Mouse (Mus musculus): Measurements from ENCODE around the gene Sorl1. TPM values are rescaled to one million over a fixed set of nuclear protein-coding genes. Genes with fewer than 3 reads are reported as not detected.

Sorl1 gene
- polyA plus RNA-seq, 2 experiments: 7.9 to 8.2 TPM

DNA sequence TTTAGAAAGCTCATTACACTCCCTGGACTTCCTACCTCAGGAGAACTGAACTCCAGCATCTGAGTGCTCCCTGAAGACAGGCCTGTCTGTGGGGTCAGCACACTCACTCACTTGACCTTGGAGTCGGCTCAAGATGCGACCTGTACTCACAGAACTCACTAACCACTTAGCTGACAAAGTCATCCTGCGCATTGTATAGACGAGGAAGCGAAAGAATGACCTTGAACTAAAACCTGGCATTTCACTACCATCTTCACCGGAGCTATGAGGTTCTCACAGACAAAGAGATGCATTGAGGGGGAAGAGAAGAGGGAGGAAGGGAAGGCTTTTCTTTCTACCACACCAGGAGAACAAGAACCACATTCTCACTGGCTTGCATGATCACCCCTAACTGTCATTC, 11.4 kb downstream of the Sorl1 start:
- WGBS: 88% methylated on average over 6 of the region's 6 CpGs

GRCm38 (mm10) chr9:42111256-42111655, 12.8 kb downstream of the Sorl1 start:
- Histone ChIP-seq H3K4me1 (ENCODE audit: control insufficient read depth, insufficient read depth, low read length) (peaks cover 18% of the 10 kb centered on the region), H3K9me3 (ENCODE audit: control insufficient read depth, low read length) (no peaks in the 10 kb centered on the region), H3K27me3 (ENCODE audit: control insufficient read depth, insufficient read depth, low read length) (no peaks in the 10 kb centered on the region), H3K9ac (ENCODE audit: low read depth, low read length, severe bottlenecking) (no peak overlapping the region), H3K27ac (replicated peaks; ENCODE audit: low read depth, low read length) (no peak overlapping the region), H3K4me2 (replicated peaks; ENCODE audit: low read depth, low read length, severe bottlenecking) (no peak overlapping the region), H3K4me3 (replicated peaks; ENCODE audit: low read length) (no peak overlapping the region), H3K36me3 (ENCODE audit: control insufficient read depth, insufficient read depth, low read length) (no peaks in the 10 kb centered on the region)
- 88% methylated on average over 7 of the region's 7 CpGs for WGBS
- ATAC-seq (ENCODE audit: low FRiP score, low read depth): no peak
- TF ChIP-seq POLR2A (IDR thresholded peaks at IDR 0.05; ENCODE audit: borderline replicate concordance, extremely low read depth, insufficient read depth, insufficient read length): no peak
- DNase-seq (ENCODE audit: low spot score): no peak

More for the DNA sequence above, 11.4 kb downstream of the Sorl1 start:
- Histone ChIP-seq H3K36me3 (ENCODE audit: control insufficient read depth, insufficient read depth, low read length) (no peaks in the 10 kb centered on the region), H3K4me1 (ENCODE audit: control insufficient read depth, insufficient read depth, low read length) (peaks cover 24% of the 10 kb centered on the region), H3K27ac (replicated peaks; ENCODE audit: low read depth, low read length) (no peak overlapping the region), H3K9me3 (ENCODE audit: control insufficient read depth, low read length) (no peaks in the 10 kb centered on the region), H3K4me3 (replicated peaks; ENCODE audit: low read length) (no peak overlapping the region), H3K4me2 (replicated peaks; ENCODE audit: low read depth, low read length, severe bottlenecking) (no peak overlapping the region), H3K9ac (ENCODE audit: low read depth, low read length, severe bottlenecking) (no peak overlapping the region), H3K27me3 (ENCODE audit: control insufficient read depth, insufficient read depth, low read length) (no peaks in the 10 kb centered on the region)
- DNase-seq (ENCODE audit: low spot score) (no peak), ATAC-seq (ENCODE audit: low FRiP score, low read depth) (no peak)
- no peak for TF ChIP-seq POLR2A (IDR thresholded peaks at IDR 0.05; ENCODE audit: borderline replicate concordance, extremely low read depth, insufficient read depth, insufficient read length)

DNA sequence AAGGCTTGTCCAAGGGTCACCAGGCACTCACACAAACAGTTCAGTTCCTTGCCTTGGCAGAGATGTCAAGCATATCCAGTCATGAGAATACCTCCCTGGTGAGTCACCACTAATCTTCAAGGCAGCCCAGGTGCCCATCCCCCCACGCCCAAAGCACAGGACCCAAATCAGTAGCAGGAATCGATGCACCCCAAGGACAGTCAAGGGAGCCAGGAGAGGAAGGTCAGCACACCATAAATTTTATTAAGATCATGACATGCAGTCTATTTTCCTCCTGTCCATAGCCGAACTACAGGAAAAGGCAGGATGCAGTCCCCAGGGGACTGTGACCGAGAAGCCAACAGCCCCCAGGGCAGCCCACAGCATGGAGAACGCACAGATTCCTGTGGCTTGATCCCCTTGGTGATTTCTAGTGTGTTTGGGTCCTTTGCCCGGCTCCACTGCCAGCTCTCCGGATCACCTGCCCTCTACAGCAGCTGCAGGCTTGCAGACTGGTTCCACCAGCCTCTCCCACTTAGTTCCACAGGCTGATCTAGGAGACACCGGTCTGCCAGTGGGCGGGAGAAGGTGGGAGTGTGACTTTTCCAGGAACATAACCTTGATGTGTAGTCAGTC, 14.2 kb downstream of the Sorl1 start:
- 54% methylated on average over 8 of the region's 9 CpGs for WGBS
- no peaks in the 10 kb centered on the region for H3K36me3 ChIP-seq (ENCODE audit: control insufficient read depth, insufficient read depth, low read length)
- no peak for TF ChIP-seq POLR2A (IDR thresholded peaks at IDR 0.05; ENCODE audit: borderline replicate concordance, extremely low read depth, insufficient read depth, insufficient read length)
- no peak overlapping the region for H3K27ac ChIP-seq (replicated peaks; ENCODE audit: low read depth, low read length)
- no peaks in the 10 kb centered on the region for H3K27me3 ChIP-seq (ENCODE audit: control insufficient read depth, insufficient read depth, low read length)
- no peak for DNase-seq (ENCODE audit: low spot score)
- no peak for ATAC-seq (ENCODE audit: low FRiP score, low read depth)
- H3K4me2 ChIP-seq (replicated peaks; ENCODE audit: low read depth, low read length, severe bottlenecking): no peak overlapping the region
- no peaks in the 10 kb centered on the region for H3K9me3 ChIP-seq (ENCODE audit: control insufficient read depth, low read length)
- no peak overlapping the region for H3K9ac ChIP-seq (ENCODE audit: low read depth, low read length, severe bottlenecking)
- H3K4me3 ChIP-seq (replicated peaks; ENCODE audit: low read length): no peak overlapping the region
- H3K4me1 ChIP-seq (ENCODE audit: control insufficient read depth, insufficient read depth, low read length): peaks cover 10% of the 10 kb centered on the region

- Histone ChIP-seq H3K27me3 (ENCODE audit: control insufficient read depth, insufficient read depth, low read length) (no peaks in the 10 kb centered on the region), H3K4me1 (ENCODE audit: control insufficient read depth, insufficient read depth, low read length) (peaks cover 4% of the 10 kb centered on the region), H3K27ac (replicated peaks; ENCODE audit: low read depth, low read length) (no peak overlapping the region), H3K36me3 (ENCODE audit: control insufficient read depth, insufficient read depth, low read length) (no peaks in the 10 kb centered on the region), H3K9ac (ENCODE audit: low read depth, low read length, severe bottlenecking) (no peak overlapping the region), H3K9me3 (ENCODE audit: control insufficient read depth, low read length) (no peaks in the 10 kb centered on the region), H3K4me3 (replicated peaks; ENCODE audit: low read length) (no peak overlapping the region), H3K4me2 (replicated peaks; ENCODE audit: low read depth, low read length, severe bottlenecking) (no peak overlapping the region)
- 54% methylated on average over 5 of the region's 5 CpGs for WGBS
- TF ChIP-seq POLR2A (IDR thresholded peaks at IDR 0.05; ENCODE audit: borderline replicate concordance, extremely low read depth, insufficient read depth, insufficient read length): no peak
- ATAC-seq (ENCODE audit: low FRiP score, low read depth): no peak
- DNase-seq (ENCODE audit: low spot score): no peak
Observed at GRCm38 (mm10) chr9:42109131-42109530, 15.0 kb downstream of the Sorl1 start.

GRCm38 (mm10) chr9:42108369-42108951, 15.6 kb downstream of the Sorl1 start:
- Histone ChIP-seq H3K4me3 (replicated peaks; ENCODE audit: low read length) (no peak overlapping the region), H3K9me3 (ENCODE audit: control insufficient read depth, low read length) (no peaks in the 10 kb centered on the region), H3K36me3 (ENCODE audit: control insufficient read depth, insufficient read depth, low read length) (no peaks in the 10 kb centered on the region), H3K4me2 (replicated peaks; ENCODE audit: low read depth, low read length, severe bottlenecking) (no peak overlapping the region), H3K27ac (replicated peaks; ENCODE audit: low read depth, low read length) (no peak overlapping the region), H3K27me3 (ENCODE audit: control insufficient read depth, insufficient read depth, low read length) (no peaks in the 10 kb centered on the region), H3K4me1 (ENCODE audit: control insufficient read depth, insufficient read depth, low read length) (peaks cover 4% of the 10 kb centered on the region), H3K9ac (ENCODE audit: low read depth, low read length, severe bottlenecking) (no peak overlapping the region)
- no peak for TF ChIP-seq POLR2A (IDR thresholded peaks at IDR 0.05; ENCODE audit: borderline replicate concordance, extremely low read depth, insufficient read depth, insufficient read length)
- DNase-seq (ENCODE audit: low spot score): peak; percentile 5
- no peak for ATAC-seq (ENCODE audit: low FRiP score, low read depth)
- 50% methylated on average over 6 of the region's 6 CpGs for WGBS
